Mouse (Mus musculus) intestine, embryonic 15.5 days (tissue): Measurements from ENCODE around the gene Cdc42se1. TPM values are rescaled to one million over a fixed set of nuclear protein-coding genes. Genes with fewer than 3 reads are reported as not detected.
A peak's percentile ranks its signal among the peaks of the same experiment; 100 is the strongest.

Experiments used
- ATAC-seq: fragments of 200-750 bp; cut with Nextera tagmentation; 2 replicates; pipeline ENCODE4 v1.8.0; 2017; ENCODE audit warnings: moderate TSS enrichment, moderate library complexity
- H3K27ac ChIP-seq: fragments of 300-500 bp; sonication (generic); 2 replicates; pipeline ENCODE4 v1.5.1; 2015; ENCODE audit warnings: mild to moderate bottlenecking, inconsistent platforms
- H3K27me3 ChIP-seq: fragments of 300-500 bp; sonication (generic); replicated peaks from 2 replicates; pipeline ENCODE4 v1.6.1; 2015; ENCODE audit warnings: inconsistent platforms
- H3K36me3 ChIP-seq: fragments of 300-500 bp; sonication (generic); 2 replicates; pipeline ENCODE4 v1.6.1; 2015; ENCODE audit warnings: inconsistent platforms
- H3K4me1 ChIP-seq: fragments of 300-500 bp; sonication (generic); replicated peaks from 2 replicates; pipeline ENCODE4 v1.6.1; 2015; ENCODE audit warnings: inconsistent platforms
- H3K4me2 ChIP-seq: fragments of 300-500 bp; sonication (generic); replicated peaks from 2 replicates; pipeline ENCODE4 v1.6.1; 2015; ENCODE audit warnings: mild to moderate bottlenecking, inconsistent platforms
- H3K4me3 ChIP-seq: fragments of 300-500 bp; sonication (generic); replicated peaks from 2 replicates; pipeline ENCODE4 v1.5.1; 2015; ENCODE audit warnings: inconsistent platforms
- H3K9ac ChIP-seq: fragments of 300-500 bp; sonication (generic); 2 replicates; pipeline ENCODE4 v1.6.1; 2015; ENCODE audit warnings: inconsistent platforms
- H3K9me3 ChIP-seq: fragments of 300-500 bp; sonication (generic); 2 replicates; pipeline ENCODE4 v1.6.1; 2016; ENCODE audit warnings: inconsistent platforms
- WGBS: fragments of 180-500 bp; shearing (Covaris S2); methylation state at CpG from one replicate; pipeline ENCODE4 v1.1.7; 2015; 5-methylcytosine and 5-hydroxymethylcytosine counted together
- polyA plus RNA-seq: library from polyadenylated mRNA; unstranded; fragments of >200 nt; fragmentation: Nextera tagmentation; extraction: Ambion mirVana; gene quantifications from 2 replicates; pipeline ENCODE4 v1.2.1, GENCODE M21; 2015

The Cdc42se1 gene
- polyA plus RNA-seq, 1 experiment from 2014 or later, result 74.3 TPM

GRCm38 (mm10) chr3:95228894-95229780 is 605 bp downstream of the Cdc42se1 start:
- WGBS, result 1% methylated on average over 42 of the region's 43 CpGs
- Histone ChIP-seq H3K27ac (peak overlapping the region; percentile 97), H3K9me3 (no peaks in the 10 kb centered on the region), H3K4me1 (peaks cover 14% of the 10 kb centered on the region), H3K9ac (peak overlapping the region; percentile 95), H3K27me3 (no peaks in the 10 kb centered on the region), H3K4me3 (peak overlapping the region; percentile 87), H3K4me2 (peak overlapping the region; percentile 86), H3K36me3 (peaks cover 30% of the 10 kb centered on the region)
- ATAC-seq, result peak; percentile 37

GRCm38 (mm10) chr3:95229781-95230494 is 1.4 kb downstream of the Cdc42se1 start:
- Histone ChIP-seq H3K9me3 (no peaks in the 10 kb centered on the region), H3K4me3 (peak overlapping the region; percentile 87), H3K4me1 (peaks cover 14% of the 10 kb centered on the region), H3K27ac (peak overlapping the region; percentile 97), H3K27me3 (no peaks in the 10 kb centered on the region), H3K36me3 (peaks cover 34% of the 10 kb centered on the region), H3K4me2 (peak overlapping the region; percentile 86), H3K9ac (peak overlapping the region; percentile 95)
- 2% methylated on average over 13 of the region's 13 CpGs for WGBS
- peak; percentile 57 for ATAC-seq

- Histone ChIP-seq H3K27me3 (no peaks in the 10 kb centered on the region), H3K27ac (peak overlapping the region; percentile 97), H3K4me3 (peak overlapping the region; percentile 87), H3K36me3 (peaks cover 38% of the 10 kb centered on the region), H3K4me1 (peaks cover 14% of the 10 kb centered on the region), H3K9ac (peak overlapping the region; percentile 17; the same call in 1 of the 2 replicates), H3K9me3 (no peaks in the 10 kb centered on the region), H3K4me2 (peak overlapping the region; percentile 86)
- peak; percentile 16; the same call in 1 of the 2 replicates for ATAC-seq
- 47% methylated on average over 8 of the region's 8 CpGs for WGBS
Measured at GRCm38 (mm10) chr3:95230495-95231297, 2.2 kb downstream of the Cdc42se1 start.

GRCm38 (mm10) chr3:95231298-95232221 is 3.0 kb downstream of the Cdc42se1 start, which contains the start of gene Mllt11:
Gene Mllt11, minus strand, starts transcription at chr3:95232171.
- 76% methylated on average over 13 of the region's 13 CpGs for WGBS
- Histone ChIP-seq H3K4me1 (peaks cover 14% of the 10 kb centered on the region), H3K9me3 (no peaks in the 10 kb centered on the region), H3K36me3 (peaks cover 40% of the 10 kb centered on the region), H3K9ac (peak within 1 kb of the TSS; percentile 17; the same call in 1 of the 2 replicates), H3K27ac (peak within 1 kb of the TSS; percentile 97), H3K4me3 (0 out of 2 replicates have a peak within 1 kb of the TSS, but pooled peaks have one; percentile 87), H3K4me2 (peak within 1 kb of the TSS; percentile 86), H3K27me3 (no peaks in the 10 kb centered on the region)
- ATAC-seq, result no peak

GRCm38 (mm10) chr3:95232771-95233170 is 4.2 kb downstream of the Cdc42se1 start:
- Histone ChIP-seq H3K4me1 (peaks cover 14% of the 10 kb centered on the region), H3K9me3 (no peaks in the 10 kb centered on the region), H3K9ac (no peak overlapping the region), H3K27me3 (no peaks in the 10 kb centered on the region), H3K36me3 (peaks cover 40% of the 10 kb centered on the region), H3K4me3 (no peak overlapping the region), H3K4me2 (no peak overlapping the region), H3K27ac (0 out of 2 replicates have a peak overlapping the region, but pooled peaks have one; percentile 24)
- 63% methylated on average over 7 of the region's 7 CpGs for WGBS
- no peak for ATAC-seq

GRCm38 (mm10) chr3:95233303-95233980 is 4.9 kb downstream of the Cdc42se1 start:
- 88% methylated on average over 16 of the region's 16 CpGs for WGBS
- Histone ChIP-seq H3K9ac (no peak overlapping the region), H3K4me1 (peaks cover 14% of the 10 kb centered on the region), H3K27ac (no peak overlapping the region), H3K9me3 (no peaks in the 10 kb centered on the region), H3K36me3 (peaks cover 40% of the 10 kb centered on the region), H3K27me3 (no peaks in the 10 kb centered on the region), H3K4me2 (no peak overlapping the region), H3K4me3 (no peak overlapping the region)
- ATAC-seq, result no peak

GRCm38 (mm10) chr3:95235386-95236301 is 7.1 kb downstream of the Cdc42se1 start:
- no peak overlapping the region for H3K4me2 ChIP-seq
- 88% methylated on average over 23 of the region's 23 CpGs for WGBS
- H3K4me3 ChIP-seq, result no peak overlapping the region
- no peaks in the 10 kb centered on the region for H3K9me3 ChIP-seq
- peaks cover 40% of the 10 kb centered on the region for H3K36me3 ChIP-seq
- H3K27me3 ChIP-seq, result no peaks in the 10 kb centered on the region
- ATAC-seq, result no peak
- H3K9ac ChIP-seq, result no peak overlapping the region
- H3K27ac ChIP-seq, result no peak overlapping the region
- H3K4me1 ChIP-seq, result peaks cover 14% of the 10 kb centered on the region

GRCm38 (mm10) chr3:95237541-95238099 is 9.1 kb downstream of the Cdc42se1 start:
- 82% methylated on average over 8 of the region's 8 CpGs for WGBS
- H3K4me2 ChIP-seq, result no peak overlapping the region
- H3K9ac ChIP-seq, result no peak overlapping the region
- no peak overlapping the region for H3K27ac ChIP-seq
- H3K4me1 ChIP-seq, result peaks cover 4% of the 10 kb centered on the region; the same call in 1 of the 2 replicates
- no peak; the same call in 1 of the 2 replicates for ATAC-seq
- H3K27me3 ChIP-seq, result no peaks in the 10 kb centered on the region
- H3K4me3 ChIP-seq, result no peak overlapping the region
- no peaks in the 10 kb centered on the region for H3K9me3 ChIP-seq
- H3K36me3 ChIP-seq, result peaks cover 29% of the 10 kb centered on the region

GRCm38 (mm10) chr3:95239022-95239421 is 10.5 kb downstream of the Cdc42se1 start:
- 82% methylated on average over 6 of the region's 6 CpGs for WGBS
- H3K4me1 ChIP-seq, result 0 out of 2 replicates have a peak, but pooled peaks cover 4% of the 10 kb centered on the region
- no peak overlapping the region for H3K4me3 ChIP-seq
- H3K4me2 ChIP-seq, result no peak overlapping the region
- no peak overlapping the region for H3K27ac ChIP-seq
- H3K9me3 ChIP-seq, result no peaks in the 10 kb centered on the region
- H3K9ac ChIP-seq, result no peak overlapping the region
- no peaks in the 10 kb centered on the region for H3K27me3 ChIP-seq
- peaks cover 17% of the 10 kb centered on the region for H3K36me3 ChIP-seq
- no peak for ATAC-seq
